Mouse (Mus musculus) liver, embryonic 14.5 days (tissue): ENCODE data around the gene Fat3.

ENCODE experiments used
- CTCF ChIP-seq: IDR thresholded peaks from 2 replicates; pipeline ENCODE4 v1.5.1; 2016; ENCODE audit warnings: antibody characterized with exemption, low read depth, control low read depth
- EP300 ChIP-seq: IDR thresholded peaks from 2 replicates; pipeline ENCODE4 v1.6.1; 2016; ENCODE audit warnings: antibody characterized with exemption, low read depth

DNA sequence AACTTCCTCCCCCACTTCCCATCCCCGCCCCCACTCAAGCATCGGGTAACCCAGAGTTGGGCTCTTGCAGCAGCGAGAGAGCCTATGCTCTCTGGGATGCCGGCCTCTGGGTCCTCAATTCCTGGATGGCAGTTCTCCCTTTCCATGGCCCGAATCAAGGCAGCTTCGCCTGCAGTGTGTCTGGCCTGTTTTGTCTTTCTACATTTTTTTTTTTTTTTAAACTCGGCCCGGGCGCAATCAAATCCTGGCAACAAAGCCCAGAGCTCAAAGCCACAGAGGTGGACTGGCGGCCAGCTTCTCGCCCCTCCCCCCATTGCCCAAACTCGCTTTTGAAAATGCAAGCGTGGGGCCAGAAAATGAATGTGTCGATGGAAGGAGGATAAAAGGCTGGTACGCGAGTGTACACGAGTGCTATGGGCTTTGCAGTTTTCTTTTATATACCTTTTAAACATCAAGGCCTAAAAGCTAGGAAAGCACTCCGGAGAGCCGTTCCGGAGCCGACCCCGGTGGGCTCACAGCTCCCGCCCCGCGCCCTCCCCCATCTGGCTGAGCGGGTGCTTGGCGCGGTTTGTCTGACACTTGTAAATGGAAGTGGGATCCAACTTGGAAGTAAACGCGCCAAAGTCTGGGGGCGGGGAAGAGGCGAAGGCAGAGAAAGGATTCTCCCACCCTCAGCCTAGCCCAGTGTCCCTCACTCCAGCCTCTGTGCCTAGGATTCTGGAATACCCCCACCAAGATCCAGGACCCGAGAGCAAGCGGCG lies 1.3 kb downstream of the Fat3 start:
- TF ChIP-seq CTCF, result no peak
- no peak for TF ChIP-seq EP300
